Mouse (Mus musculus) c-Kit-positive CD71-negative TER-119-negative erythroid progenitor cells, embryonic 14.5 days (primary cell): ENCODE measurements around the gene Colgalt2.

Experiments
- DNase-seq: peaks from one replicate; pipeline ENCODE4 v3.0.0-alpha.2; 2013; ENCODE audit warnings: low read depth

The Colgalt2 gene

GRCm38 (mm10) chr1:152492258-152492657 is 92.6 kb downstream of the Colgalt2 start:
- DNase-seq: no peak

DNA sequence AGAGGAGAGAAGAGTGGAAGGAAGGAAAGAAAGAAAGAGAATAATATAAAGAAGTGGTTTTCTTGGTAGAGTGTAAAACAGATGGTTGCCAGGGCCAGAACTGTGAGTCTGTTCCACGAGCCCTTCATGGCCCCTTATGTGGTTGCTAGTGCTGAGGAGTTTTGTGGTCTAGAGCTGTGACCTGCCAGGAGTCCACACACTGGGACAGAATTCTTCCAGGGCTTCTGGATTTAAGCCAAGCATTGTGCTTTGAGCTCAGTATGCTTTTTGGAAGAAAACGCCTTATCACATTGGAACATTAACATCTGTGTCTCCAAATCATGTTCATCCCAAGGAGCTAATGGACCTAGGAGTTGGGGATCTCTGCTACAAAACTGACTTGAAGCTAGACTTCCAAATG is 97.2 kb downstream of the Colgalt2 start:
- no peak for DNase-seq

- DNase-seq: no peak
These were observed 98.0 kb downstream of the Colgalt2 start for GRCm38 (mm10) chr1:152497581-152497980.

DNA sequence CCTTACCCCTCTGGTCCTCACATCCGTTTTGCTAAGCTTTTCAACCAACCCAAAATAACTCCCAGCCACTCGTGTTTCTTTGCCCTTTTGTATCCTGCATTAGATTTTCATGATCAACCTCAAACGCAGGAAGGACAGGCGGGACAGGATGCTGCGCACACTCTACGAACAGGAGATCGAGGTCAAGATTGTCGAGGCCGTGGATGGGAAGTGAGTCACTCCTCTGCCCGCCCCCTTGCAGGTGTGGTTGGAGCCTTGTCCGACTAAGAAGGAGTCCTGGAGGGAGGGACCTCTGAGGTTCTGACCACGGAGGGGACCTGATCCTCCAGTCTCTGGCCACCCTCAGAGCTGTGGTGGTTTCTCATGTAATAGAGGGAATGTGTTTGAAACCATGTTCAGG is 100.2 kb downstream of the Colgalt2 start:
- DNase-seq: no peak

DNA sequence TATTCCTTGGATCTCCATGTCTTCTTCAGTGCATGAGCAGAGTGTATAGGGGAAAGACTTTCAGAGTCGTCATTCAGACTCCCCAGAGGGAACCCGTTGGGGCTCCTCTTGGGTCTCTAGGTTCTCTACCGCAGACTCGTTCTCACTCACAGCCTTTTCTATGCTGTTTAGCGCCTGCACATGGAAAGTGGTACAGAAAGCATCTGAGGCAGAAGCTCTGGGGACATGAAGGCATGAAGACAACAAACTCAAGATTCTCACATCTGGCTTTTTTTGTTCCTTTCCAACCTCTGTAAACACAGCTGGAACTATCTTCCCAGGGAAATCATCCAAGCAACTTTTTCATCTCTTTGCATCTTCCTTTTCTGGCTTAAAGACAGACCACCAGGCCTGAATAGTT is 106.5 kb downstream of the Colgalt2 start:
- DNase-seq: no peak

GRCm38 (mm10) chr1:152506726-152507125 is 107.1 kb downstream of the Colgalt2 start:
- DNase-seq: no peak

GRCm38 (mm10) chr1:152508481-152509220 is 109.0 kb downstream of the Colgalt2 start:
- DNase-seq: no peak

GRCm38 (mm10) chr1:152511237-152511636 is 111.6 kb downstream of the Colgalt2 start:
- peak; percentile 58 for DNase-seq

DNA sequence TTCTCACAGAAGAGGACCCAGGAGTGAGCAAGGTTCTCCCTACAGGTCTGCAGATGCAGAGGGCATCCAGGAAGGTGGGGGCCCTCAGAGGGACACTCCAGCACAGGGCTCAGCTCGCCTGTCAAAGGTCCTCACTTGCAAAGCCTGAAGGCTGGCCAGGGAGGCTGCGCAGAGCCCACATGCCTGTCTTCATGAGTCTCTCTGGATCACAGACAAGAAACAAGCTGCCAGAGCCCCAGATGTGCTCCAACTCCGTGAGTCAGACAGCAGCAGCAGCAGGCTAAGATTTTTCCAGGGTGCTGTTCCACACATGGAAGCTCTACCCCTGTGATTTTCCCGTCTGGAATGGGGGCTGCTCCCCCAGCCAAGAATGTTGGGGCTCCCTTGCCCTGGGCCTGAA is 114.6 kb downstream of the Colgalt2 start:
- no peak for DNase-seq

DNA sequence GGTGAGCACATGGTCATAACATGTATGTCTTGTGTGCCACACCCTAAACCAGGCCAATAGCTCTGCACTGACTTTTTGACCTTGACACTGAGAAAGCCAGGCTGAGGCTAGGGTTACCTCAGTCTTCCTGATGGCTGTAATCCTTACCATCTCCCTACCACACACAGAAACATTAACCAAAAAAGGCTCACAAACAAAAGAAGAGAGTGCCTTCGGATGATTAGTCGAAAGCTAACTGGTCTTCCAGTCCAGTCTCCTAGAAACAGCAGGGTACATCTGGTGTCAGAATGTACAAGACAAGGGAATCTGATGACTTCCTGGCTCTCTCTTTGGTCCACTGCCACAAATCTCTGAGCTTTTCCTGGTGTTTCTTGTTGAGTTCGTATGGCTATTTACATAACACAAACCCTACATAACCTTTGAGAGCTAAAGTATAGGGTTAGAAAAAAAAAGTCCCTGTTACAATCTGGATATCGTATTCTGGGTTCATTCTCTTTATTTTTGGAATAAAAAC is 117.5 kb downstream of the Colgalt2 start:
- no peak for DNase-seq

DNA sequence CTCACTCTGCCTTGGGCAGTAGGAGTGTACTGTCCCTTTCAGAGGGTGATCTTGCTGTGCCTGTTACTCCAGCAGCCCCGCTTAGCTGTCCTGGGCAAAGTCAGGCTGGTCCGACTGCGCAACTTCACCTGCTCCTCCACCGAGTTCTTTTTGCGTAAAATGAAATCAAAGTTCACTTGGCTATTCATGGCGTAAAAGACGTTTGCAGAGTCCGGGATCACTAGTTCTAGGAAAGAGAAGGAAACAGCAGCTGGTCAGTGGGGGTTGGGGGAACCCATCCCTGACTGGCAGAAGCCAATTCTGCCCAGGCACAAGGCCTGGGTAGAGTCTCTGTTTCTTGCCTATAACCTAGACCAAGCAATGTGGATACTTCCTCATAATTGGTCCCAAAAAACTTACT is 119.3 kb downstream of the Colgalt2 start:
- no peak for DNase-seq

GRCm38 (mm10) chr1:152520798-152521575 is 121.4 kb downstream of the Colgalt2 start:
- no peak for DNase-seq

GRCm38 (mm10) chr1:152522226-152522625 is 122.6 kb downstream of the Colgalt2 start:
- no peak for DNase-seq

DNA sequence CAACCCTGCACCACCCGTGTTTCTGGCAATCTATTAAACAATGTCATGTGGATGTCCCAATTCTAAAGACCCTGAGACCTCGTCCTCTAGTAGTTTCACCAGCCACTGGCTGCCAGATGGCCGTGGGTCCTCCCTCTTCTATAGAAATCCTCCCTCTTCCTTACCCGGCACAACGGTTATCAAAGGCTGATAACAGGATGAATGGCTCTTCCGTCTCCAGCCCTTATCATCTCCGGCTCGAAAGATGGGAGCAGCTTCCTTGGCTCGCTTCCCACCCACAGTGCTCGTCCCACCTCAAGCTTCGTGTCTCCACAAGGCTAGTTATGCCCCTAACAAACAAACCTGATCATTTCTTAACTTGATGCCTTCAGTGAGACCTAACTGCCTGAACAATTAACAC is 123.7 kb downstream of the Colgalt2 start:
- DNase-seq: no peak

DNA sequence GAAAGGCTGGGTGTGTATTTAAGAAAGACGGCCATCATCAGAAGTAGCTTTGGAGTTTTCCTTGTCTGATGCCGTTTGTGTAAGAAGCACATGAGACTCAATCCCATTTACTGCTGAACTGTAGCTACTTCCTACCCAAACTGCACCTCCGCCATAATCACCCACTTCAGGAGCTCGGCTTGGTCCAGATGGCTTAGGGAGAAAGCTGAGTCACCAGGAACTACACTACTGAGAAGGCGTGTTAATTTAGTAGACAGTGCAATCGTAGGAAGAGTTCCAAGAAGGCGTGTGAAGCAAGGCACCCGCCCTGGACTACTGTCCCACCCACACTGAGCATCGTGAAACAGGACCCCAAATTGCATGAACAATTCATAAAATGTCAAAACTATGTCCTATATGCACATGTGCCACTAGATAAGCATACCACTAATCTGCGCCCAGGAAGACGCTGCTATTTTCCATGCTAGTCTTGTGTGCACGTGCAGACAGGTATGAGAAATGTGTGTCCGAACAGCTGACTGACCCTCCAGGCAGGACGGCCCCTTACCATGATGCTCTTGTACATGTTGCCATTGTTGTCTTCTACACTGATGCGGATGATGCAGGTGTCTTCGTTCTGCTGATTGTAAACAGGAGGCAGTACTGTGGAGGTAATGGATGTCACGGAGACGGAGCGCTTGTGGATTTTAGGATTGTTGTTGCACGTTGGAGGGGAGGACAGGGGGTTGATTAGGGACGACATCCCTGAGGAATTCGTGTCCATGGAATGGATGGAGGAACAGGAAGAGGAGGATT is 124.7 kb downstream of the Colgalt2 start:
- no peak for DNase-seq

GRCm38 (mm10) chr1:152524987-152525648 is 125.5 kb downstream of the Colgalt2 start:
- peak; percentile 77 for DNase-seq

- no peak for DNase-seq
These were observed 126.5 kb downstream of the Colgalt2 start for GRCm38 (mm10) chr1:152526154-152526553.

GRCm38 (mm10) chr1:152528214-152528613 is 128.6 kb downstream of the Colgalt2 start:
- DNase-seq: no peak

DNA sequence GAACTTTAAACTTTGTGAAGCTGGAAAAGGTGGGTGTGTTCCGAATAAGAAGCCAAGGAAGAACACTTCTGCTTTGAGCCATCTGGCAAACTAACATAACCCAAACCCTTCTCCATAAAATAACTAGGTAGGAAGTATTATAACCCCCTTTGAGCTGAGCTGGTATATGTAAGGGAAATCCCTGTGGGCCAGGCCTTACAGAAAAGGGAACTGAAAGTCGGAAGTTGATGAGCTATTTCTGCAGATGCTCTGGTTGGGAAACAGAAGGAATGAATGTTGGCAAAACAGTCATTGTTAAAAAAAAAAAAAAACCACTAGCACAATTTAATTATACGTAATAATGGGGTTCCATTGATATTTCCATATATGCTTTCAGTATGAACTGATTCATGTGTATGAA is 129.1 kb downstream of the Colgalt2 start:
- no peak for DNase-seq

- DNase-seq: no peak
These were observed 131.9 kb downstream of the Colgalt2 start for GRCm38 (mm10) chr1:152531498-152531897.

DNA sequence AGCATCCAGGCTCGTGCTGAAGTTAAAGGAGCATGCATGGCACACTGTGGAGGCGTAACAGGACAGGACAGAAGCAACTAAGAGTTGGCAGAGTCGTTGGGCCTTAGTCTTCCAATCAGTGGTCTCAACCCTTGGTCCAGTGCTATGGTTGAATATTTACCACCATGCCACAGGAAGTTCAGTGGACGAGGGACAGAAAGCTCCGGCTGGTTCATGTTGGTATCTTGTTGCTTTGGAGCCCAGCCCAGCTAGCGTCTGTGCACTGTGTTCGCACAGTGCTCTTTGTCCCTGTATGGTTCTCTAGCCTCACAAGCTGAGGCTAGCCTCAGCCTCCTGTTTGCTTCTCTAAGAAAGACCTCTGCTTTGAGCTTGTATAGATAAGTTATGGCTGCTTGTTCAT is 134.9 kb downstream of the Colgalt2 start:
- no peak for DNase-seq
